8 mouse cellular contexts compared by ENCODE assay signal in genomic region chr8:126734743-126735487, GRCm38 (mm10).
DNase-seq lines count a peak whose midpoint lies in the region; ATAC-seq and TF ChIP-seq lines count a peak whose summit lies in the region.

No protein-coding gene starts in this region.

- intact Hi-C loops in left cerebral cortex, postnatal 36 days (cut with DNase I) = loop anchor here (5.0 kb wide), 2 partner anchors 143 to 238 kb away; partner anchors contain the start of gene Irf2bp2

- no peaks in the 10 kb centered on the region for H3K36me3 ChIP-seq in embryonic facial prominence, embryonic 10.5 days (replicated peaks)
- H3K36me3 ChIP-seq in intestine, embryonic 14.5 days (ENCODE audit: control insufficient read depth, insufficient read depth, low read length) = no peaks in the 10 kb centered on the region

- no peak for TF ChIP-seq CTCF in layer of hippocampus, adult 2 months (conservative IDR thresholded peaks at IDR 0.05)

- H3K27ac ChIP-seq in layer of hippocampus, adult 2 months = peak overlapping the region; percentile 94
- peak overlapping the region; percentile 85; the same call in 1 of the 2 replicates for H3K27ac ChIP-seq in embryonic facial prominence, embryonic 10.5 days (replicated peaks)
- H3K27ac ChIP-seq in intestine, embryonic 14.5 days (ENCODE audit: low read depth) = peak overlapping the region; percentile 93

- H3K4me1 ChIP-seq in embryonic facial prominence, embryonic 10.5 days = peaks cover 50% of the 10 kb centered on the region
- peaks cover 42% of the 10 kb centered on the region for H3K4me1 ChIP-seq in intestine, embryonic 14.5 days (replicated peaks; ENCODE audit: control insufficient read depth, insufficient read depth, low read length)

- no peak for DNase-seq in layer of hippocampus, adult 2 months (ENCODE audit: low spot score in 2 of 2)
- DNase-seq in layer of hippocampus, adult 9-10 months (ENCODE audit: low spot score) = no peak
- no peak for DNase-seq in embryonic facial prominence, embryonic 10.5 days (ENCODE audit: low spot score)
- no peak for DNase-seq in intestine, embryonic 14.5 days (ENCODE audit: low spot score)
- peak; percentile 33 for DNase-seq in mesoderm, embryonic 11.5 days (ENCODE audit: low read depth, low spot score)
- DNase-seq in ovary, adult 18-20 months (ENCODE audit: low spot score) = no peak
- no peak for DNase-seq in left cerebral cortex, postnatal 36 days (ENCODE audit: low spot score in 2 of 2)
- no peak for DNase-seq in lung, postnatal 25 days (ENCODE audit: low spot score)

- 66% methylated on average over 7 of the region's 7 CpGs for WGBS in embryonic facial prominence, embryonic 10.5 days
- 43% methylated on average over 7 of the region's 7 CpGs for WGBS in intestine, embryonic 14.5 days

- no peak overlapping the region for H3K4me2 ChIP-seq in intestine, embryonic 14.5 days (ENCODE audit: low read length)

- no peaks in the 10 kb centered on the region for H3K27me3 ChIP-seq in embryonic facial prominence, embryonic 10.5 days (replicated peaks; ENCODE audit: low read depth, poor library complexity, severe bottlenecking)
- H3K27me3 ChIP-seq in intestine, embryonic 14.5 days (replicated peaks; ENCODE audit: control insufficient read depth, insufficient read depth, low read length) = no peaks in the 10 kb centered on the region

- no peak overlapping the region for H3K4me3 ChIP-seq in layer of hippocampus, adult 2 months
- no peak overlapping the region for H3K4me3 ChIP-seq in embryonic facial prominence, embryonic 10.5 days
- no peak overlapping the region for H3K4me3 ChIP-seq in intestine, embryonic 14.5 days (ENCODE audit: low read depth, low read length)

- H3K9ac ChIP-seq in intestine, embryonic 14.5 days (ENCODE audit: low read length) = no peak overlapping the region

- no peak for ATAC-seq in intestine, embryonic 14.5 days (replicated peaks; ENCODE audit: low FRiP score, low TSS enrichment, low read depth)

- H3K9me3 ChIP-seq in embryonic facial prominence, embryonic 10.5 days = no peaks in the 10 kb centered on the region
- no peaks in the 10 kb centered on the region for H3K9me3 ChIP-seq in intestine, embryonic 14.5 days (ENCODE audit: control insufficient read depth, low read length)
